Mouse (Mus musculus) Patski (cell line): ENCODE measurements around the gene St8sia1. TPM values are rescaled to one million over a fixed set of nuclear protein-coding genes. Genes with fewer than 3 reads are reported as not detected.

Source experiments
- ATAC-seq: fragments of 100-300 bp; one replicate; pipeline ENCODE4 v1.8.0; 2021
- CTCF ChIA-PET: fragments of 350-600 bp; sonication (Branson Sonifier 250); formaldehyde crosslinking; loops from one replicate; lab custom pipeline; 2022; ENCODE audit warnings: inconsistent platforms; lab: Charles Lee
- POLR2A ChIA-PET: fragments of 350-600 bp; sonication (Branson Sonifier 250); formaldehyde crosslinking; loops from one replicate; lab custom pipeline; 2022; ENCODE audit warnings: antibody characterized with exemption, inconsistent platforms; lab: Charles Lee
- DNase-seq: peaks from one replicate; pipeline ENCODE4 v3.0.0-alpha.2; 2011; ENCODE audit warnings: low read depth, low spot score
- H3K27me3 ChIP-seq: fragments of 371-371 bp; one replicate; pipeline ENCODE4 v1.5.1; 2021
- CTCF ChIP-seq: fragments of 100-300 bp; IDR thresholded peaks from one replicate; pipeline ENCODE4 v1.5.1; 2021
- in situ Hi-C: fragments of 300-500 bp; cut with MboI; formaldehyde crosslinking; loops from 3 replicates; pipeline ENCODE4 v1.11.1; 2018; ENCODE audit warnings: low pct_unique_long_range_greater_than_20kb, mixed read lengths
- polyA plus RNA-seq: library from polyadenylated mRNA; unstranded; gene quantifications from one replicate; pipeline ENCODE4 v1.2.3, GENCODE M21; 2021

Gene St8sia1
- polyA plus RNA-seq, 1 experiment from 2014 or later: 0.65 TPM

GRCm38 (mm10) chr6:142926901-142927605, 37.2 kb downstream of the St8sia1 start:
- ChIA-PET CTCF (no interaction called here), POLR2A (no interaction called here)
- DNase-seq: no peak
- H3K27me3 ChIP-seq: no peaks in the 10 kb centered on the region
- no peak for TF ChIP-seq CTCF
- in situ Hi-C loops: no loop called here
- no peak for ATAC-seq

- CTCF ChIA-PET: interaction anchor here (0.7 kb wide), 1 partner anchor 32 kb away, joined by 3 read pairs; no protein-coding TSS in a partner anchor
- in situ Hi-C loops: no loop called here
- ATAC-seq: no peak
- DNase-seq: no peak
- no peaks in the 10 kb centered on the region for H3K27me3 ChIP-seq
- POLR2A ChIA-PET: no interaction called here
- no peak for TF ChIP-seq CTCF
These were observed 38.3 kb downstream of the St8sia1 start for GRCm38 (mm10) chr6:142925921-142926320.

- no peaks in the 10 kb centered on the region for H3K27me3 ChIP-seq
- DNase-seq: no peak
- no peak for ATAC-seq
- in situ Hi-C loops: no loop called here
- ChIA-PET CTCF (interaction anchor here (0.7 kb wide), 1 partner anchor 32 kb away, joined by 3 read pairs; no protein-coding TSS in a partner anchor), POLR2A (no interaction called here)
- no peak for TF ChIP-seq CTCF
These were observed 38.9 kb downstream of the St8sia1 start for GRCm38 (mm10) chr6:142925374-142925773.

GRCm38 (mm10) chr6:142920901-142921300, 43.4 kb downstream of the St8sia1 start:
- H3K27me3 ChIP-seq: no peaks in the 10 kb centered on the region
- TF ChIP-seq CTCF: no peak
- POLR2A ChIA-PET: no interaction called here
- DNase-seq (no peak), ATAC-seq (no peak)
- in situ Hi-C loops: no loop called here
- CTCF ChIA-PET: interaction anchor here (0.8 kb wide), 1 partner anchor 12 kb away, joined by 3 read pairs; no protein-coding TSS in a partner anchor

- no peak for TF ChIP-seq CTCF
- H3K27me3 ChIP-seq: no peaks in the 10 kb centered on the region
- no peak for ATAC-seq
- no peak for DNase-seq
- ChIA-PET POLR2A (no interaction called here), CTCF (no interaction called here)
- in situ Hi-C loops: no loop called here
These were observed 45.6 kb downstream of the St8sia1 start for GRCm38 (mm10) chr6:142918691-142919090.

- ChIA-PET POLR2A (no interaction called here), CTCF (no interaction called here)
- TF ChIP-seq CTCF: no peak
- in situ Hi-C loops: no loop called here
- DNase-seq (no peak), ATAC-seq (no peak)
- no peaks in the 10 kb centered on the region for H3K27me3 ChIP-seq
These were observed 46.8 kb downstream of the St8sia1 start for GRCm38 (mm10) chr6:142917471-142917901.

- no peak for TF ChIP-seq CTCF
- ATAC-seq: no peak
- POLR2A ChIA-PET: no interaction called here
- CTCF ChIA-PET: no interaction called here
- no peak for DNase-seq
- in situ Hi-C loops: no loop called here
- H3K27me3 ChIP-seq: no peaks in the 10 kb centered on the region
These were observed 47.8 kb downstream of the St8sia1 start for GRCm38 (mm10) chr6:142916271-142916941.

GRCm38 (mm10) chr6:142915464-142915863, 48.8 kb downstream of the St8sia1 start:
- TF ChIP-seq CTCF: no peak
- in situ Hi-C loops: no loop called here
- ATAC-seq: no peak
- CTCF ChIA-PET: interaction anchor here (1.3 kb wide), 1 partner anchor 22 kb away, joined by 3 read pairs; no protein-coding TSS in a partner anchor
- H3K27me3 ChIP-seq: no peaks in the 10 kb centered on the region
- DNase-seq: no peak
- POLR2A ChIA-PET: no interaction called here

- no peak for ATAC-seq
- in situ Hi-C loops: no loop called here
- no peak for DNase-seq
- H3K27me3 ChIP-seq: no peaks in the 10 kb centered on the region
- TF ChIP-seq CTCF: no peak
- ChIA-PET CTCF (interaction anchor here (1.3 kb wide), 1 partner anchor 23 kb away, joined by 3 read pairs; no protein-coding TSS in a partner anchor), POLR2A (no interaction called here)
These were observed 49.6 kb downstream of the St8sia1 start for GRCm38 (mm10) chr6:142914676-142915075.

- no peak for TF ChIP-seq CTCF
- H3K27me3 ChIP-seq: no peaks in the 10 kb centered on the region
- in situ Hi-C loops: no loop called here
- CTCF ChIA-PET: no interaction called here
- DNase-seq (no peak), ATAC-seq (no peak)
- POLR2A ChIA-PET: no interaction called here
These were observed 53.0 kb downstream of the St8sia1 start for GRCm38 (mm10) chr6:142911263-142911662.

GRCm38 (mm10) chr6:142910721-142911120, 53.5 kb downstream of the St8sia1 start:
- POLR2A ChIA-PET: no interaction called here
- CTCF ChIA-PET: interaction anchor here (3.0 kb wide), 1 partner anchor 16 kb away, joined by 12 read pairs; no protein-coding TSS in a partner anchor
- no peak for ATAC-seq
- TF ChIP-seq CTCF: no peak
- no peaks in the 10 kb centered on the region for H3K27me3 ChIP-seq
- no peak for DNase-seq
- in situ Hi-C loops: no loop called here
